Mouse (Mus musculus) spleen, adult 2 months (tissue): ENCODE data around the gene Atp1a1.

Experiments used
- CTCF ChIP-seq: fragments of 200-500 bp; IDR thresholded peaks from 2 replicates; pipeline ENCODE4 v1.5.1; 2011; ENCODE audit warnings: mild to moderate bottlenecking, inconsistent platforms; ENCODE audit not compliant: insufficient read depth, insufficient read length, insufficient replicate concordance; ENCODE audit errors: extremely low read depth
- POLR2A ChIP-seq: fragments of 200-500 bp; IDR thresholded peaks from 2 replicates; pipeline ENCODE4 v1.6.1; 2011; ENCODE audit warnings: low read depth, low read length, inconsistent platforms

DNA sequence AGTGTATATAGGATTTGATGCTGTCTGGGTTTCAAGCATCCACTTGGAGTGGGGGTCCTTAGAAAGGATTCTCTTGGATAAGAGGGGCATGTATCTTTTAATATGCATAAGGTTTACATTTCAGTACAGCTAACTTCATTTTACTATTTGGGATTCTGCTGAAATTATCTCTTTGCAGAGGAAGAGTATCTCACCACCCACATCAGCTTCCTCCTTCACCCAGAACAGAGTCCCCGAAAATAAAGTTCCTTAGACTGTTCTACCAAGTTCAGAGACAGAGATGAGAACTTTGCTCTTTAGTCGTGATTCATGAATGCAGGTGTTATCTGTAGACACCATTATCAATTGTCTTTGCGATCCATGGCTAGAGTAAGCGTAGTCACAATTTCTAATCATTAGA lies 14.5 kb upstream of the Atp1a1 start:
- TF ChIP-seq POLR2A (no peak), CTCF (no peak)
